Mouse (Mus musculus): ENCODE measurements at regions not wholly inside any gene's neighbourhood (a gene's known extent, or its start where the extent isn't known, plus 50 kb on each side); places are given as distances from the start of the nearest gene placed in this dataset.

DNA sequence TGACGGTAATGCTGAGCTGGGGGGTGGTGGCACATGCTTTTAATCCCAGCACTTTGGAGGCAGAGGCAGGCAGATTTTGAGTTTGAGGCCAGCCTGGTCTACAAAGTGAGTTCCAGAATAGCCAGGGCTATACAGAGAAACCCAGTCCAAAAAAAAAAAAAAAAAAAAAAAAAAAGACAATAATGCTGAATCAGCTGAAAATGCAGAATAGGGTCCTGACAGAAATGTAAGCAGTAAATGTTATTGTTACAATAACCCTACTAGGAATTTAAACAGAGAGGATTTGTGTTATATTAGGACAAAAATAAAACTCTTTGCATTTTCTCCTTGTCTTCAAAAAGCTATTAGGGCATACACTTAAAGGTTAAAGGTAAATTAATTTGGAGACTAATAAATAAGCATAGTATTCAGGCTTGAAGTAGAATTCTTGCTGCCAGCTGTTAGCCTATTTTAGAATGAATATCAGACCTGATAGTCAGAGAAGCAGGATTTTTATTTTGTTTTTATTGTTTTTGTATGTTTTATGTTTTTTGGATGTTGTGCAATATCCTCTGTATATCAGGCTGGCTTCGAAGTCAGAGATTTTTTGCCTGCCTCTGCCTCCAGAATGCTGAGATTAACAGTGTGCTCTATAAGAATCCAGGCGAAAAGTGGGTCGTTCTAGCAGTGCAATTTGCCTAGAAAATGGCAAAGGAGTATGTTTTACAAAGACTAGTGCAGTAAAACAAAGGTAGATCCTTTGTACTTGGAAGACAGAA is 1267.8 kb downstream of the Cdh18 start:
- TF ChIP-seq SRF (IDR thresholded peaks at IDR 0.05; ENCODE audit: control insufficient read depth, insufficient read length, low read depth): no peak
- TF ChIP-seq USF1 (IDR thresholded peaks at IDR 0.05; ENCODE audit: low read depth): no peak
